Mouse (Mus musculus): ENCODE measurements around the gene Chek1.

- TF ChIP-seq POLR2A (IDR thresholded peaks at IDR 0.05; ENCODE audit: control insufficient read depth, extremely low read depth, insufficient read depth, low read length, poor library complexity) (no peak), CTCF (IDR thresholded peaks at IDR 0.05; ENCODE audit: borderline replicate concordance, control insufficient read depth, extremely low read depth, insufficient read depth, low read length, poor library complexity) (no peak)
Observed at GRCm38 (mm10) chr9:36687329-36687728, 39.5 kb downstream of the Chek1 start.
